Mouse (Mus musculus) brain, embryonic 14.5 days (tissue): ENCODE data around the gene Acbd3.

Source experiments
- CTCF ChIP-seq: fragments of 200-500 bp; IDR thresholded peaks from 2 replicates; pipeline ENCODE4 v1.5.1; 2012; ENCODE audit warnings: inconsistent platforms, mild to moderate bottlenecking, moderate library complexity, borderline replicate concordance; ENCODE audit not compliant: insufficient read depth, insufficient read length; ENCODE audit errors: extremely low read depth
- POLR2A ChIP-seq: fragments of 200-500 bp; IDR thresholded peaks from 2 replicates; pipeline ENCODE4 v1.6.1; 2012; ENCODE audit warnings: mild to moderate bottlenecking, inconsistent platforms, borderline replicate concordance; ENCODE audit not compliant: poor library complexity, insufficient read depth, insufficient read length, severe bottlenecking; ENCODE audit errors: extremely low read depth

DNA sequence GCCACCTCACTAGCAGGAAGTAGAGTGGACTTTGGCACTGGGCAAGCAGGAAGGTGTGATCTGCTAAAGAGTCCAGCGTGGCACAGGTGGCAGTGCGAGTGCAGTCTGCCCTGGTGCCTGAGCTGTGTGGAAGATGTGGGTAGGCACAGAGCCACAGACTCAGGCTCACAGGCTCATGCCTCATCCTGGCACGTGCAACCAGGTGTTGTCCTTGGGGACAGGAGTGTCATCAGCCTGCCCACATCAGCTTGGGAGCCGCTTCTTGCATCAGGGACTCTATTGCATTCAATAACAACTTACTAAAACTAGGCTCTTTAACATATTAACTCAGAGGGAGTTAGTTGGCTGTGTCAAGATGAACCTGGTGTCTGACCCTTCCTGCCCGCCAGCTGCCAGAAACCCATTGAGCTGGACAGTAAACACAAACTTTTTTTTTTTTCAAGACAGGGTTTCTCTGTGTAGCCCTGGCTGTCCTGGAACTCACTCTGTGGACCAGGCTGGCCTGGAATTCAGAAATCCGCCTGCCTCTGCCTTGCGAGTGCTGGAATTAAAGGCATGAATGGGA lies 32.2 kb downstream of the Acbd3 start:
- TF ChIP-seq CTCF (no peak), POLR2A (no peak)
